Mouse (Mus musculus) adrenal gland, adult 18-20 months (tissue): Measurements from ENCODE around the gene Fbxo21. TPM values are rescaled to one million over a fixed set of nuclear protein-coding genes. Genes with fewer than 3 reads are reported as not detected.

Source experiments
- DNase-seq, 2 experiments: peaks; one replicate each; pipeline ENCODE4 v3.0.0; 2021 to 2022; ENCODE audit warnings: low spot score in 2 of 2
- long read RNA-seq, 2 experiments: library from polyadenylated mRNA; stranded (forward); transcript quantifications; one replicate each; pipeline ENCODE4 v2.0.0; 2021
- total RNA-seq, 2 experiments: library from RNA; stranded (reverse); gene quantifications; 1 replicate in 1 of 2; 2 replicates in 1 of 2; pipeline ENCODE4 v1.2.3; 2021

Gene Fbxo21
- 10 to 100 TPM; 59.9 to 62.9 TPM for total RNA-seq
- long read RNA-seq, experiment 1, transcript Fbxo21-201 (12 exons, 3,883 nt): major isoform, 66 of 105 reads
- long read RNA-seq, experiment 1, transcript Fbxo21-206 (12 exons, 3,959 nt): minor isoform, 29 of 105 reads
- long read RNA-seq, experiment 1, partial matches to known transcripts: 8 of 105 reads
- long read RNA-seq, experiment 1, other reads (novel, unspliced or antisense): 2 of 105 reads
- long read RNA-seq, experiment 2, transcript Fbxo21-206 (12 exons, 3,959 nt): minor isoform, 44 of 189 reads
- long read RNA-seq, experiment 2, transcript Fbxo21-201 (12 exons, 3,883 nt): major isoform, 98 of 189 reads
- long read RNA-seq, experiment 2, partial matches to known transcripts: 36 of 189 reads
- long read RNA-seq, experiment 2, other reads (novel, unspliced or antisense): 8 of 189 reads

DNA sequence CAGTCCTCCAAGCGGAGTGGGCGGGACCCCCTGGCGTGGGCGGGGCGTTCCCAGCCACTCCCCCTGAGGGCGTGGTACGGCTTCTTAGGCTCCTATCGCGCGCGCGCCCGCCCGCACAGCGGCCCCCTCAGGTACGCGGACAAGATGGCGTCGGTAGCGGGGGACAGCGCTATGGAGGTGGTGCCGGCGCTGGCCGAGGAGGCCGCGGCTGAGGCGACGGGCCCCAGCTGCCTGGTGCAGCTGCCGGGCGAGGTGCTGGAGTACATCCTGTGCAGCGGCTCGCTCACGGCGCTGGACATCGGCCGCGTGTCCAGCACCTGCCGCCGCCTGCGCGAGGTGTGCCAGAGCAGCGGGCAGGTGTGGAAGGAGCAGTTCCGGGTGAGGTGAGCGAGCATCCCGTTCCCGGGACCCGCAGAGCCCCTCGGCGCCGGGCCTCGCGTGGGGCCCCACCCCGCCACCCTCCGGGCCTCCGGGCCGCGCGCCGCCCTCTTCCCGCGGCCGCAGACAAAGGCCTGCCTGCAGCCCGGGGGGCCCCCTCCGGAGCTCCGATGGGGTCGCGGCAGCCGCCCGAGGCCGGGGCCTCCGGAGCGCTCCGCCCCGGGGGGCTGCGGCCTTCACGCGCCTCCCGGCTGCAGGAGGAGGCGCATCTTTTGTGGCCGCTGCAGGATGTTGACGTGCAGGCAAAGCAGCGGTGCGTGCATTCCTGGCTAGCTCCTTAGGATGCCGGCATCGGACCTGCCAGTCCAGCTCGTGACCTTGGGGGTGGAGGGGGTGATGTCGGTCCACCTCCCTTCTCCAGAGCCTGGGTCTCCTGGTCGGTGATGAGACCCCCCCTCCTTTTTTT, at the start of gene Fbxo21:
Fbxo21 (plus strand) TSS at position 74 of the 844 bp plus-strand sequence.
- DNase-seq: peak; percentile 98 to 99

DNA sequence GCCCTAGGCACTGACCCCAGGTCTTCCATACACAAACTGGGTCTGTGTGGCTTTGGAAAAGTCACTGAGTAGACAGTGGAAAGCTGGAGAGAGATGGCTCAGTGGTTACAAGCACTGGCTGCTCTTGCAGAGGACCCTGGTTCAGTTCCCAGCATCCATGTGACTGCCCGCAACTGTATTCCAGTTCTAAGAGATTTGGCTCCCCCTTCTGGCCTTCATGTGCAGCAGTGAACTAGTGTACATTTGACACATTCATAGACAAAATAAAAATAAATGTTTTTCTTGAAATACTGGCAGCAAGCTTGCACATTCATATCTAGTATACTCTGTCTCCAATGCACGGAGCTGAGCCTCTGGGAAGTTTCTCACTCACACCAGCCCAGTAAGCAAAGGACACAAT, 48.0 kb upstream of the Fbxo21 start:
- no peak for DNase-seq

DNA sequence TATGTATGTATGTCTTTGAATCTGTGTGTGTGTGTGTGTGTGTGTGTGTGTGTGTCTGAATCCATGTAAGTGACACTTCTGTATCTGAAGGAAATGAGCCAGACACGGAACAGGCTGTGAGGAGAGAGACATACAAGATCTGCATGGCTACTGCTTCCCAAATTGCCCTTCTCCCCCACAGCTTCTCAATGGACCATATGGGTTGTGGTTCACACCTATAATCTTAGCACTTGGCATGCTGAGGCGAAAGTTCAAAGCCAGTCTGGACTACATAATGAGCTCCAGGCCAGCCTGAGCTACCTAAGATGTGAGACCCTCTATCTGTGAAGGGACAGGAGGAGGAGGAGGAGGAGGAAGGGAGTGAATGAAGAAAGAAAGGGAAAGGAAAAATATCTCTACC, 44.3 kb upstream of the Fbxo21 start:
- DNase-seq: no peak

DNA sequence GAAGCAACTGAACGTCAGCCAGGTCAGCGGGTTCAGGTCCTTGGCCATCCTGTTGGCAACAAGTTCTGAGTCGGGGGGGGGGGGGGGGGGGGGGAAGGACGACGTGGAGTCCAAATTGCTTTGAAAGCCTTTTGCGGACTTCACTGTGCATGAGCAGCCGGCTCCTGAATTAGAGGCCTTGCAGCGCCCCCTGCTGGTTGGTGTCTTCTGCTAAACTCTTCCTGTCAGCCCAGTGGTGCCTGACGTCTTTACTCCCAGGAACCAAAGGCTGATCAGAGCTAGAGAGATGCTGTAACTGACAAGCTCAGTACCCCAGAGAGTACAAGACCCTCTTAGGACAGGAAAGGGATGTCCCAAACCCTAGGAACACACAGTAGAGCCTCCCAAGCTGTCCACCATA, 43.7 kb upstream of the Fbxo21 start:
- DNase-seq: peak; percentile 79 to 86

DNA sequence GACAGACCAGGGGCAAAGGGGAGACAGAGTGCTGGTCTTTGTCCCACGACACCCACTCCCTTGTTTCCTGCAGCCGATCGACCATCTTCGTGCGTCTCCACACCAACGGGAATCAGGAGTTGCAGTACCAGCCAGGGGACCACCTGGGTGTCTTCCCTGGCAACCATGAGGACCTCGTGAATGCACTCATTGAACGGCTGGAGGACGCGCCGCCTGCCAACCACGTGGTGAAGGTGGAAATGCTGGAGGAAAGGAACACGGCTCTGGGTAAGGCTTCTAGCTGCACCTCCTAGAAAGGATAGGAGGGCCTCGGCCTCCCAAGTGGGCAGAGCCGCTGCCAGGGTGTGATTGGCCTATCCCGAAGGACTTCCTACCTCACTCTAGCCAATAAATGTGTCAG, 40.2 kb upstream of the Fbxo21 start:
- DNase-seq: no peak

DNA sequence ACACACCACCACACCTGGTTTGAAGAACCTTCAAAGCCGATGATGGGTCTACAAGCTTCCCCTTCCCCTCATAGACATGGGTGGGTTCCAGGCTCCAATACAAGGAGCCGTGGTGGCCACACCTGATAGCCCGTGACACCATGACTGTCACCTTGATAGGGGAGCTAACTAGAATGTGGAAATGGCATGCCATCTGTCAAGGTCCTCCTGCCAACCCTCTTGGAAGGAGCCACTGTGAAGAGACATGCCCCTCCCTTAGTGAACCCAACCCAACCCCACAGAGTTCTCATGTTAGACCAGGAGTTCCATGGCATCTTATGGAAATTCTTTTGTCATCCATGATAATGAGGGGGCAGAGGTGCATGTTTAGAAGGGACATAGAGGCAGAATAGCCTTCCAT, 39.3 kb upstream of the Fbxo21 start:
- DNase-seq: no peak

GRCm38 (mm10) chr5:117938182-117938581, 38.3 kb upstream of the Fbxo21 start:
- peak; percentile 63 to 64 for DNase-seq

GRCm38 (mm10) chr5:117939402-117939801, 37.1 kb upstream of the Fbxo21 start:
- DNase-seq: no peak

DNA sequence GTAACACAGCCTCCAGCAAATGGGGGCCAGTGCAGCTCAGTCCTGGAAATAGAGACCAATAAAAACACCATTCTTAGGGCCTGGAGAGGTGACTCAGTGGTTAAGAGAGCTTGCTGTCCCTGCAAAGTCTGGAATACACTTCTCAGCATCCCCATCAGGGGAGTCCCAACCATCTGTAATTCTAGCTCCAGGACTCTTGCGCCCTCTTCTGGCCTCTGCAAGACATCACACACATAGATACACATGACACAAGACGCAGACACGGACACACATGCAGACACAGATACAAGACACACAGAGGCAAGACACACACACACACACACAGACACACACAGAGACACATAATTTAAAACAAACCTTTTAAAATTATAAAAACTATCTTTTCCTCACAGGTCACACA, 35.0 kb upstream of the Fbxo21 start:
- no peak for DNase-seq

GRCm38 (mm10) chr5:117946605-117947004, 29.9 kb upstream of the Fbxo21 start:
- DNase-seq: peak; percentile 50 to 51

GRCm38 (mm10) chr5:117949393-117949792, 27.1 kb upstream of the Fbxo21 start:
- no peak for DNase-seq

GRCm38 (mm10) chr5:117953893-117954292, 22.6 kb upstream of the Fbxo21 start:
- DNase-seq: no peak

- no peak for DNase-seq
Measured at GRCm38 (mm10) chr5:117954429-117954828, 22.1 kb upstream of the Fbxo21 start.

DNA sequence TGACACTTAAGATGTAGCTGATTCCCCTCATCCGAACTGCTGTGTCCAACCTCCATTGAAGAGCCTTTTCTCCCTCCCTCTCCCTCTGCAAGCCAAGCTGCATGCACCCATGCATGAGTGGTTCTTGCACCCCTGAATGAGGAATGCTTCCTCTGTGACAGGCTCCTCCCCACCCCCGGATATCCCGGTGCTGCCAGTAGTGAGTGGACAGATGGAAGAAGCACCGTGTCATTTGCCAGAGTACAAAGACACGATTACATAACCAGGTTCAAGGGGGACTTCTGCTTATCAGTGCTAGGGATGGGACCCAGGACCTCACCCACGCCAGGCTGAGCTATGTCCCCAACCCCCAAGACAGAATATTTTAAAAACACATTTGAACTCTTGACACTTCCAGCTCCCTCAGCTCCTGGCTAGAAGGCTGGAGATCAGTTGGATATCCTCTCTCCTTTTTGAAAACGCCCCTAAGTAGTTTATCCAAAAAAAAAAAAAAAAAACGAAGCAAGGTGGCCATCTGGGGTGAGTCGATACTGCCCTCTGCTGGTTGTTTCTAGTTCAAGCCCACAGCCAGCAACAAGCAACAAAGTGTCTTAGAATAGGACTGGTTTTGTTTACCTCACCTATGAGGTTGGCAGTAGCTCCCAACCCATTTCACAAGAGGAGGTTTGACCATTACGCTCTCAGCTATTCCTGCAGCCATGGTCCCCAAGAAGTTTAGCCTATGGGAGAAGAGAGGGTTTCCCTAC, 20.7 kb upstream of the Fbxo21 start:
- DNase-seq: peak in 1 of 2 experiments; percentile 19

- DNase-seq: no peak
Measured at GRCm38 (mm10) chr5:117964750-117965149, 11.8 kb upstream of the Fbxo21 start.

GRCm38 (mm10) chr5:117966956-117967355, 9.6 kb upstream of the Fbxo21 start:
- no peak for DNase-seq

DNA sequence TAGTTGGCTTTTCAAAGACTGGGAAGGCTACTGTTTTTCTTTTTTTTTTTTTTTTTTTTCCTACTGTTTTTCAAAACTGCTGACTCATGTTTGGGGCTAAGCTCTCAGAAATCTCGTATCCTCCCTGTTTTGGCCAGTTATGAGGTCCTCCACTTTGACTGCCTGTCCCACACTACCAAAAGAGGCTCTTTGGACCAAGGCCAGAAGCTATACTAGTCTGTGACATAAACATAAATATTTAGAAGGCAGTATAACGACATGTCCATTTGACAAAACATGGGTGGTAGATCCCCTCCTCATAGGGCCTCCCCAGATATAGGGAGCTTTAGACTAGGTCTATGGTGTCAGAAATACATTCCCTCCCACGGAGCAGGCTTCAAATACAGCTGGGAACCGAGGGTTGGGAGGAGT, 8.9 kb upstream of the Fbxo21 start:
- no peak for DNase-seq

DNA sequence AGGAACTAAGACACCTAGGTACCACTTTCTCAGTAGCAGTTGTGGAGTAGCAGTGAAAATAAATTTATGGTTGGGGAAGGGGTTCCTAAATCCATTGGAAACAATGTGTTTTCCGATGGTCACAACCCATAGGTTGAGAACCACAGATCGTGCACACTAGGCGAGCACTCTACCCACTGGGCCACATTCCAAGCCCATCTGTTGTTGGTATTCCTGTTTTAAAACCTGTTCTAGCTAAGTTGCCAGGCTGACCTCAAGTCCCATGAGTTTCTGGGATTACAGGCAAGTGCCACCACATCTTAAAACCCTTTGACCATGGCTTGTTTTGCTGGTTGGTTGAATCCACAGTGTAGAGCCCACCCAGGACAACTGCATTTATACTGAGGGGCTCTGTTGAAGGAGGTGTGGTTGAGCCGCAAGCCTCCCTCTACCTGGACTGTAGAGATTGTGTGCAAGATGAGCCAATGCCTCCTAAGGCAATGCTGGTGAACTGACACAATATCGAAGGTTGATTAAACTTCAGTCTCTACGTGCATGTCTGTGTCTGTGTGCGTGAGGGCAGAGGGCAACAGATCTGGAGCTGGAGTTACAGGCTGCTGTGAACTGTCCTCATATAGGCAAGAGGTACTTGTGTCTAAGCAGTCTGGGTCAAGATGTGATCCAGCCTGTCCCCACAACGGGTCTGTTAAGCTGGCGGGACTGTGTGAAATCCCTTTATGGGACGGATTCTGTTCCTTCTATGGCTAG, 6.7 kb upstream of the Fbxo21 start:
- DNase-seq: no peak

DNA sequence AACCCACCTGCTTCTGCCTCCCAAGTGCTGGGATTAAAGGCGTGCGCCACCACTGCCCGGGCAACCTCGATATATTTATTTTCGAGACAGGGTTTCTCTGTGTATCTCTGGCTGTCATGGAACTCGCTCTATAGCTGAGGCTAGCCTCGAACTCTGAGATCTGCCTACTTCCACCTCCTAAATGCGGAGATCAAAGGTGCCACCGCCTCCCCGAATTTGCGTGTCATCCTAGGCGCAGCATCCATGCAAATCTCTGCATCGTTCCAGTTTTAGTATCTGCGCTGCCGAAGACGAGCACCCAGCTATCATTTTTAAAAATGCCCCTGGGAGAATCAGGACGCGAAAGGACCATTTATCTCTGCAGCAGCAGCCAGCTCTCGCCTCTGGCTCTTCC, 270 bp upstream of the Fbxo21 start:
- no peak for DNase-seq

- no peak for DNase-seq
Measured at GRCm38 (mm10) chr5:117977501-117978158, 1.1 kb downstream of the Fbxo21 start.
